Mouse (Mus musculus) heart, embryonic 10.5 days (tissue): ENCODE measurements around the gene Uckl1. TPM values are rescaled to one million over a fixed set of nuclear protein-coding genes. Genes with fewer than 3 reads are reported as not detected.

Experiments
- microRNA-seq: library from miRNA; unstranded; fragments of <30 nt; microRNA quantifications from one replicate; pipeline ENCODE4, GENCODE M21; 2017
- polyA plus RNA-seq: library from polyadenylated mRNA; unstranded; fragments of >200 nt; fragmentation: Nextera tagmentation; extraction: Ambion mirVana; gene quantifications from 2 replicates; pipeline ENCODE4 v1.2.1, GENCODE M21; 2016

The Uckl1 gene
- polyA plus RNA-seq, 1 experiment from 2014 or later: 67.3 TPM

Small RNAs within 50 kb of the gene (microRNA-seq; reads per million reads assigned to microRNA genes)
- not detected for gene Mir7006

Other genes starting within 250 kb of the Uckl1 start
- 36.9 and 38.0 TPM in 2 replicates for gene Zgpat, start 220.0 kb downstream of the Uckl1 start, polyA plus RNA-seq
- gene Arfrp1, start 219.5 kb downstream of the Uckl1 start, polyA plus RNA-seq: 64.1 and 65.6 TPM in 2 replicates
- gene Lime1, start 204.8 kb downstream of the Uckl1 start, polyA plus RNA-seq: 16.5 and 20.5 TPM in 2 replicates
- gene Zbtb46, start 125.5 kb downstream of the Uckl1 start, polyA plus RNA-seq: 16.5 and 18.5 TPM in 2 replicates
- gene Abhd16b, start 91.7 kb downstream of the Uckl1 start, polyA plus RNA-seq: 0.11 TPM in 1 of 2 replicates, not detected in the other
- gene Tpd52l2, start 87.8 kb downstream of the Uckl1 start, polyA plus RNA-seq: 130 and 162 TPM in 2 replicates
- 87.2 and 97.0 TPM in 2 replicates for gene Dnajc5, start 64.4 kb downstream of the Uckl1 start, polyA plus RNA-seq
- 56.1 and 62.9 TPM in 2 replicates for gene Prpf6, start 7.0 kb upstream of the Uckl1 start, polyA plus RNA-seq
- gene Zfp512b, start 7.9 kb upstream of the Uckl1 start, polyA plus RNA-seq: 36.0 and 37.0 TPM in 2 replicates
- 15.0 and 16.6 TPM in 2 replicates for gene Samd10, start 14.3 kb upstream of the Uckl1 start, polyA plus RNA-seq
- 0.24 TPM in 1 of 2 replicates, not detected in the other for gene Gm29797, start 72.1 kb upstream of the Uckl1 start, polyA plus RNA-seq
- 22.1 and 25.0 TPM in 2 replicates for gene Sox18, start 86.7 kb upstream of the Uckl1 start, polyA plus RNA-seq
- gene Tcea2, start 95.4 kb upstream of the Uckl1 start, polyA plus RNA-seq: 12.2 and 15.3 TPM in 2 replicates
- gene Rgs19, start 109.1 kb upstream of the Uckl1 start, polyA plus RNA-seq: 56.4 and 67.7 TPM in 2 replicates
- gene Lkaaear1, start 113.5 kb upstream of the Uckl1 start, polyA plus RNA-seq: not detected in 2 replicates
- gene Oprl1, start 130.1 kb upstream of the Uckl1 start, polyA plus RNA-seq: 6.1 and 6.6 TPM in 2 replicates
- 0.05 and 0.14 TPM in 2 replicates for gene Myt1, start 178.4 kb upstream of the Uckl1 start, polyA plus RNA-seq